Mouse (Mus musculus): ENCODE data around the gene Dhrs3. TPM values are rescaled to one million over a fixed set of nuclear protein-coding genes. Genes with fewer than 3 reads are reported as not detected.

The Dhrs3 gene
- total RNA-seq, 1 experiment from 2014 or later, result 111 TPM

GRCm38 (mm10) chr4:144972948-144973720 is 80.5 kb downstream of the Dhrs3 start:
- DNase-seq, result peak; percentile 23

GRCm38 (mm10) chr4:144974458-144974857 is 81.8 kb downstream of the Dhrs3 start:
- no peak for DNase-seq

DNA sequence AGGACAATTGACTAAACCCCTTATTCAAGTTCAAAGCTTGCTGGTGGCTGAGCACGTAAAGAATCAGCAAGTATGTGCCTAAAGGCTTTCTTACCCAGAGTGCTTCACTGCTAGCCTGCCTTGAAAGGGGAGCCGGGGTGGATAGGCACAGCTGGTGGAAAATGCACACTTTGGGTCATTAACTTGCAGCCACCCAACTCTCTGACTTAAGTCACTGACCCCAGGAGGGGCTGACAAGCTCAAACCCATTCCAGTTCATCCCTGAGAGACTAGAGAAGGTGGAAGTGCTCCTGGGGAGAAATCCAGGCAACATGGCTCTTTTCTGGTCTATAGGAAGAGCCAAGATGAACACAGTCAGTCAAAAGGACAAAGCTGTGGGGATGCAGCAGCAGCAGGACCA is 82.9 kb downstream of the Dhrs3 start:
- DNase-seq, result no peak

DNA sequence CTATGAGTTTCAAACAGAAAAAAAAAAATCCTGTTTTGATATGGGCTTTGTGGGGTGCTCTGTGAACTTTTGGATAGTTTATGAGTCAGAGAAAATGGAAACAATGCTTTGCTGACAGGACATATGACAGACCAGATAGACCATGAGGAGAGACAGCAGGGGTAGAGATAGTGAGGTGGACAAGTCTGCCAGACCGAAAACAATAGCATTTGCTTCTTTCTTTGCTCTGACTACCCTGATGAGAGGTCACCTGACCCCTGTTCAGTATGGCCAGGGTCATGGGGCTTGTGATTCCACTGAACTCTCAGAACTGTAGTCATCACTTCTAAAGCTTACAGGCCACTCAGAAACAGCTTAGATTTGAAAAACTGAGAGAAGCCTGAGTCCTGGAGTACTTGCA is 84.4 kb downstream of the Dhrs3 start:
- DNase-seq, result no peak

Other genes with a start within 250 kb of the Dhrs3 start
- not detected in 2 replicates for gene Gm436, start 206.5 kb upstream of the Dhrs3 start, total RNA-seq (2021)
- 0.43 TPM in 1 of 2 replicates, not detected in the other for gene Gm13178, start 171.4 kb upstream of the Dhrs3 start, total RNA-seq (2021)
- not detected in 2 replicates for gene Gm438, start 106.2 kb upstream of the Dhrs3 start, total RNA-seq (2021)

Data from adrenal gland, postnatal 25 days (tissue).